Mouse (Mus musculus) C2C12 (cell line): ENCODE data around the gene Prom2. TPM values are rescaled to one million over a fixed set of nuclear protein-coding genes. Genes with fewer than 3 reads are reported as not detected.
A peak's percentile ranks its signal among the peaks of the same experiment; 100 is the strongest.

Experiments used
- H3K27me3 ChIP-seq: one replicate; pipeline ENCODE4 v1.6.1; 2011; ENCODE audit not compliant: control insufficient read depth, insufficient read depth, insufficient read length
- H3K36me3 ChIP-seq: one replicate; pipeline ENCODE4 v1.6.1; 2011; ENCODE audit not compliant: control insufficient read depth, insufficient read depth
- H3K4me3 ChIP-seq: one replicate; pipeline ENCODE4 v1.5.1; 2011; ENCODE audit warnings: mild to moderate bottlenecking, control low read depth; ENCODE audit not compliant: poor library complexity, insufficient read depth, severe bottlenecking
- H3K79me2 ChIP-seq: one replicate; pipeline ENCODE4 v1.6.1; 2011; ENCODE audit not compliant: control insufficient read depth, insufficient read depth
- H3K79me3 ChIP-seq: one replicate; pipeline ENCODE4 v1.6.1; 2011; ENCODE audit warnings: low read depth, control low read depth
- H3ac ChIP-seq: one replicate; pipeline ENCODE3; 2011; ENCODE audit warnings: low read depth; ENCODE audit not compliant: control insufficient read depth, insufficient read length
- CEBPB ChIP-seq: IDR thresholded peaks from one replicate; pipeline ENCODE4 v1.6.1; 2011; ENCODE audit warnings: low read depth, mild to moderate bottlenecking, control low read depth, moderate library complexity
- CTCF ChIP-seq: IDR thresholded peaks from one replicate; pipeline ENCODE4 v1.5.1; 2011; ENCODE audit not compliant: control insufficient read depth, insufficient read depth, insufficient read length
- FOSL1 ChIP-seq: IDR thresholded peaks from one replicate; pipeline ENCODE4 v1.8.0; 2011; ENCODE audit warnings: mild to moderate bottlenecking, low read length; ENCODE audit not compliant: poor library complexity, insufficient read depth, severe bottlenecking
- MAX ChIP-seq: IDR thresholded peaks from one replicate; pipeline ENCODE4 v1.6.1; 2011; ENCODE audit warnings: mild to moderate bottlenecking, control low read depth
- MYOD1 ChIP-seq: IDR thresholded peaks from one replicate; pipeline ENCODE4 v1.6.1; 2011; ENCODE audit warnings: low read depth; ENCODE audit not compliant: control insufficient read depth, insufficient read length
- MYOG ChIP-seq: IDR thresholded peaks from one replicate; pipeline ENCODE4 v1.6.1; 2011; ENCODE audit not compliant: control insufficient read depth, insufficient read length; ENCODE audit errors: extremely low read depth
- USF1 ChIP-seq: IDR thresholded peaks from one replicate; pipeline ENCODE4 v1.6.1; 2011; ENCODE audit warnings: low read depth, mild to moderate bottlenecking, control low read depth, moderate library complexity
- polyA plus RNA-seq: library from polyadenylated mRNA; unstranded; fragments of >200 nt; fragmentation: generic; extraction: Trizol; gene quantifications from one replicate; pipeline ENCODE4 v1.2.1, GENCODE M21; 2012; ENCODE audit warnings: missing spikeins

Prom2 gene
- polyA plus RNA-seq, 1 experiment = not detected

DNA sequence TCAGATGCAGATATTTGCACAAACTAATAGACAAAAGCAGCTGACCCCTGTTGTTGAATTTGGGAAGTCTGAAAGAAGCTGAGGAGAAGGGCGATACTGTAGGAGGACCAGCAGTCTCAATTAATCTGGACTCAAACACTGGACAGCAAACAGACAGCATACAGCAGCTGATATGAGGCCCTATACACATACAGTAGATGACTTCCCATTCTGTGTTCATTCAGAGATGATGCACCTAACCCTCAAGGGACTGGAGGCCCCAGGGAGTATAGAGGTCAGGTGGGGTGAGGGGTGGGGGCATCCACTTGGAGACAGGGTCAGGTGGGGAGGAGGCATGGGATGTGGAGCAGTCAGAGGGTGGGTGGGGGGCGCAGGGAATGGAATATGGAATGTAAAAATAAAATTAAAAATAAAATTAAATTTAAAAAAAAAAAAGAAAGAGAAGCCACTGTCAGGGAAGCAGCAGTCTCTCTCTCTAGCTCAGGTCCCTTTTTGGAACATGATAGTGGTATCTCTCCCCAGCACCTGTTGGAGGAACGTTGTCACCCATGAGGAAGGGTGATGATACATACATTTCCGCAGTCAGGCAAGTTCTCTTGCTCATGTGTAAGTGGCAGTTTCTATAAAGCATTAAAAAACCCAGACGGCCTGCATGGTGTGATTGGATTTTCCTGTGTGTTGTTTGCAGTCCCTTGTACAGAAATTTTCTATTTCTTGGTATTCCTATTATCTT is 7.2 kb upstream of the Prom2 start:
- no peaks in the 10 kb centered on the region for H3K79me2 ChIP-seq
- TF ChIP-seq FOSL1 (no peak), CEBPB (no peak), MAX (no peak), CTCF (no peak), MYOD1 (no peak), USF1 (no peak), MYOG (no peak)
- no peaks in the 10 kb centered on the region for H3K36me3 ChIP-seq
- H3K4me3 ChIP-seq = no peak overlapping the region
- H3K27me3 ChIP-seq = peaks cover 31% of the 10 kb centered on the region
- H3ac ChIP-seq = no peak overlapping the region
- H3K79me3 ChIP-seq = no peaks in the 10 kb centered on the region

DNA sequence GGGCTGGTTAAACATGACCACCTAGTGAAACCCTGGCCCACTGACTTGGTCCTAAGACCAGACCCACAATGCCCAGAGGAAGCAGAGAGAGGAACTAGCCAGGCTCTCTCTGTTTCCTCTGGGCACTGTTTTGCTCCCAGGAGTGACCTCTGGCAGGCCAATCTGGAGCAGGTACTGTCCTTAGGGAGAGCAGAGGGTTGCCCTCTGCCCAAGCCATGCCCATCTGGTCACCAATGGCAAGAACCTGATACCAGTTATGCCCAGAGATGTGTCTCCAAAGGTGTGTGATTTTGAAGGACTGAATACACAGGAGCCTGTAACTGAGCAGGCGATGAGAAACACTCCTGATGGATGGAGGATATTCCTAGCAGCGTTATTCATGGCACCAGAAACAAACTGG is 430 bp upstream of the Prom2 start:
- peaks cover 79% of the 10 kb centered on the region for H3K27me3 ChIP-seq
- no peak overlapping the region for H3K4me3 ChIP-seq
- H3K79me2 ChIP-seq = no peaks in the 10 kb centered on the region
- H3K36me3 ChIP-seq = no peaks in the 10 kb centered on the region
- H3K79me3 ChIP-seq = no peaks in the 10 kb centered on the region
- TF ChIP-seq MAX (no peak), CEBPB (no peak), MYOD1 (no peak), MYOG (no peak), FOSL1 (no peak), CTCF (no peak), USF1 (no peak)
- H3ac ChIP-seq = no peak overlapping the region

DNA sequence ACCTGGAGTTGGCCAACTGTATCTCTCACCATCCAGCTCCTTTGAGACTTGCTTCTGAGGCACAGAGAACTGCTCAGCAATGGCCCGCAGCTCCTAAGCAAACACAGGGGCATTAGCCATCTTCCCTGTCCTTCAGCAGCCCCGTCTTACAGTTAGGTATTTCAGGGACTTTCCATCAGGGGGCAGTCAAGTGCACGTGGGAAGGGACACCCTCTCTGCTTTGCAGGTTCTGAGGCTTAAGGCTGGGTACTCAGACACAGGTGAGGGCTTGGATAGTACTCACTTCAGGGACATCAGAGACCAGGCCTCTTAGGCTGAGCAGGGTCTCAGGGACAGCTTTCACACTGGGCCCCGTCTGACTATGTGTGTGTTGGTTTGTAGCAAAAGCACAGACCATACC is 1.8 kb downstream of the Prom2 start:
- Histone ChIP-seq H3K79me2 (no peaks in the 10 kb centered on the region), H3K4me3 (no peak overlapping the region), H3K27me3 (peaks cover 84% of the 10 kb centered on the region), H3ac (no peak overlapping the region), H3K36me3 (no peaks in the 10 kb centered on the region), H3K79me3 (no peaks in the 10 kb centered on the region)
- TF ChIP-seq CTCF (no peak), USF1 (no peak), MYOG (no peak), FOSL1 (no peak), MYOD1 (no peak), MAX (no peak), CEBPB (no peak)

DNA sequence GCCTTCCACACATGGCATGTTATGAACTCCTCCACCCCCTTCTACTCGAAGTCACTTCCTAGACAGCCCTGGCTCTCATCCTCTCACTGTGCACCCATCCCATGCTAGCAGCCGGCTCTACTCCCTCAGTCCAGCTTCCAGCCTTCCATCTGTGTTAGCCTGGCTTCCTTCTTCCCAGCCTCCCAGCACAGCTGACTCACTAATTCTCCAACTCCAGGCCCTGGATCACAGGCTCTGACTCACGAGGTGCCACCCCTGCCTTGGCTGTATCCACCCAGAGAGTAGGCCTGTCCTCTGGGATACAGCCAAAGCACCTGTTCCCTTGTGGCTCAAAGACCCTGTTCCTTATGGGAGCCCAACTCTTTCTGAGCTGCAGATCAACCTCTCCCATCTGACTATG is 3.7 kb downstream of the Prom2 start:
- no peak overlapping the region for H3K4me3 ChIP-seq
- H3ac ChIP-seq = no peak overlapping the region
- TF ChIP-seq CEBPB = no peak
- TF ChIP-seq USF1 = no peak
- TF ChIP-seq MYOG = no peak
- TF ChIP-seq CTCF = no peak
- no peak for TF ChIP-seq FOSL1
- TF ChIP-seq MAX = no peak
- TF ChIP-seq MYOD1 = no peak
- H3K79me2 ChIP-seq = no peaks in the 10 kb centered on the region
- peaks cover 67% of the 10 kb centered on the region for H3K27me3 ChIP-seq
- no peaks in the 10 kb centered on the region for H3K79me3 ChIP-seq
- H3K36me3 ChIP-seq = no peaks in the 10 kb centered on the region

DNA sequence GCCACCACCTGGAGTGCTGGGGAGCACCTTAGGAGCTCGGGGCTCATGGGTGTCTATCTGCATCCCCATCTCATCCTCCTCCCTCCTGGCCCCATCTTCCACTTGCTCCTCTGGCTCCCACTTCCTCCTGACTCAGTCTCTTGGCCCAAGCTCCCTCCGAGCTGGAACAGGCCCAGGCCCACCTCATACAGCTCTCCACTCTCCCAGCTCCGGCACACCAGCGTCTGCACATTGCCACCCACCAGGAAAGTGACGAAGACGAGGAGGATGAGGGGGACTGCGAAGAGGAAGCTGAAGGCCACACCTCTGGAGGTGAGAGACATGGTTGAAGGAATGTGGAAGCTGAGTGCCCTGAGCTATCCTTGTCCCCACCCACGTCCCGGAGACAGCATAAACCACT is 5.9 kb downstream of the Prom2 start:
- no peak overlapping the region for H3ac ChIP-seq
- no peak for TF ChIP-seq FOSL1
- no peaks in the 10 kb centered on the region for H3K36me3 ChIP-seq
- H3K79me2 ChIP-seq = no peaks in the 10 kb centered on the region
- H3K4me3 ChIP-seq = no peak overlapping the region
- no peaks in the 10 kb centered on the region for H3K79me3 ChIP-seq
- peaks cover 54% of the 10 kb centered on the region for H3K27me3 ChIP-seq

DNA sequence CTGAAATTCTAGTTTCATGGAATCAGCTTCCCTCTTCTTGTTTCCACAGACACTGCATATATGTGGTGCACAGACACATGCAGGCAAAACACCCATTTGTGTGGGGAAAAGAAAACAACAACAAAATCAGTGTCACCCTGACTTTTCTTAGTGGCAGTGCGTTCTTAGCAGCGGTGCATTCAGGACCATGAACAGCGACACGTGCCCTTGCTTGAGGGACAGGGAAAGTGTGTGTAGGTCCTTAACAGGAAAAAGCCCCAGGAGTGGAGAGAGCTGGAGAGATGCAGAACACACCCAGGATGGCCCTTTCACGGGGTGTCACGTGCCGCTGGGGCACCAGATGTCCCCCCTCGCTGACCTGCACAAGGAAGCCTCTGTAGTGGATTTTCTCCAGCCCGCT is 8.9 kb downstream of the Prom2 start:
- no peaks in the 10 kb centered on the region for H3K79me2 ChIP-seq
- H3K27me3 ChIP-seq = peaks cover 40% of the 10 kb centered on the region
- H3K36me3 ChIP-seq = no peaks in the 10 kb centered on the region
- TF ChIP-seq MAX (peak; percentile 26), USF1 (peak; percentile 56), CTCF (no peak)
- H3K4me3 ChIP-seq = no peak overlapping the region
- H3K79me3 ChIP-seq = no peaks in the 10 kb centered on the region
- H3ac ChIP-seq = no peak overlapping the region

DNA sequence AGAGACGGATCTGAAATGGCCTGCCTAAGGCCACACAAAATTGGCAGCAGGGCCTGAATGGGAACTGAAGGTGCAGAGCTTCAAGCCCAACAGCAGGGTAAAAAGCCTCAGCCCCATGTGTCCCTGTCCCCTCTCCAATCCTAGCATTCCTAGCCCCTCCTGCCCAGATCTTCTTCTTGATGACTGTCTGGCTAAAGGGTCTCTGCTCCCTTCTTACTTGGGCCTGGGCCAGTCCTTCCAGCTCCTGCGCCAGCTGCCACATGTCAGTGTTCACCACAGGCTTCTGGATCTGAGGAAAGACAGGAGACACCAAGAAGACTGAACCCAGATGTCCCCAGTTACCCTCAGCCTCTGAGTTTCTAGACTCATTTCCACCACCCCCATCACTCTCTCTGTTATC is 9.7 kb downstream of the Prom2 start:
- Histone ChIP-seq H3K79me2 (no peaks in the 10 kb centered on the region), H3ac (no peak overlapping the region), H3K36me3 (no peaks in the 10 kb centered on the region), H3K79me3 (no peaks in the 10 kb centered on the region), H3K27me3 (peaks cover 32% of the 10 kb centered on the region), H3K4me3 (no peak overlapping the region)
- TF ChIP-seq MYOG (no peak), USF1 (no peak), MAX (no peak), CTCF (no peak), MYOD1 (no peak), CEBPB (no peak), FOSL1 (no peak)
